Mouse (Mus musculus) ES-E14 (cell line): ENCODE results near the gene Plcd3. TPM values are rescaled to one million over a fixed set of nuclear protein-coding genes. Genes with fewer than 3 reads are reported as not detected.
A peak's percentile ranks its signal among the peaks of the same experiment; 100 is the strongest.

Experiments used
- DNase-seq: peaks from one replicate; pipeline ENCODE4 v3.0.0-alpha.2; 2013; ENCODE audit warnings: low read depth, low spot score
- H3K27ac ChIP-seq: 2 replicates; pipeline ENCODE4 v1.5.1; 2012; ENCODE audit warnings: low read depth, mild to moderate bottlenecking, low read length, moderate library complexity, mixed read lengths; ENCODE audit not compliant: poor library complexity, insufficient read depth, severe bottlenecking
- H3K36me3 ChIP-seq: 2 replicates; pipeline ENCODE4 v1.6.1; 2012; ENCODE audit warnings: mild to moderate bottlenecking, low read length, moderate library complexity, mixed read lengths; ENCODE audit not compliant: control insufficient read depth, poor library complexity, insufficient read depth, severe bottlenecking
- H3K4me1 ChIP-seq, 2 experiments: fragments of 150-350 bp in 1 of 2; sonication (generic) in 1 of 2; 2 replicates each; pipeline ENCODE4 v1.6.1; 2012; ENCODE audit warnings: low read length in 2 of 2, mild to moderate bottlenecking in 1 of 2, mixed read lengths in 1 of 2; ENCODE audit not compliant: control insufficient read depth in 2 of 2, insufficient read depth in 2 of 2, poor library complexity in 1 of 2
- H3K4me3 ChIP-seq, 2 experiments: fragments of 150-350 bp in 1 of 2; sonication (generic) in 1 of 2; 2 replicates each; pipeline ENCODE4 v1.5.1; 2012; ENCODE audit warnings: low read length in 2 of 2, low read depth in 1 of 2, mild to moderate bottlenecking in 1 of 2, mixed read lengths in 1 of 2; ENCODE audit not compliant: insufficient read depth in 1 of 2, poor library complexity in 1 of 2, severe bottlenecking in 1 of 2
- H3K9ac ChIP-seq: 2 replicates; pipeline ENCODE4 v1.6.1; 2012; ENCODE audit warnings: low read depth, mild to moderate bottlenecking, low read length, mixed read lengths; ENCODE audit not compliant: poor library complexity, insufficient read depth, severe bottlenecking
- H3K9me3 ChIP-seq: fragments of 150-350 bp; sonication (generic); 2 replicates; pipeline ENCODE4 v1.6.1; 2012; ENCODE audit warnings: low read depth, mild to moderate bottlenecking, low read length; ENCODE audit not compliant: control insufficient read depth, insufficient read depth
- CHD2 ChIP-seq: IDR thresholded peaks from 2 replicates; pipeline ENCODE4 v1.6.1; 2014; ENCODE audit warnings: mild to moderate bottlenecking, low read depth, low read length, inconsistent platforms
- HCFC1 ChIP-seq: IDR thresholded peaks from 2 replicates; pipeline ENCODE4 v1.6.1; 2012; ENCODE audit warnings: low read length, inconsistent platforms, borderline replicate concordance; ENCODE audit not compliant: insufficient read depth
- MAFK ChIP-seq: IDR thresholded peaks from 2 replicates; pipeline ENCODE4 v1.6.1; 2014; ENCODE audit warnings: mild to moderate bottlenecking, low read depth, low read length, inconsistent platforms; ENCODE audit not compliant: insufficient read depth
- ZC3H11A ChIP-seq: IDR thresholded peaks from 2 replicates; pipeline ENCODE4 v1.6.1; 2012; ENCODE audit warnings: low read depth, mild to moderate bottlenecking, inconsistent platforms, low read length, borderline replicate concordance
- ZNF384 ChIP-seq: IDR thresholded peaks from 2 replicates; pipeline ENCODE4 v1.6.1; 2012; ENCODE audit warnings: low read depth, low read length, inconsistent platforms
- in situ Hi-C, 2 experiments: fragments of 600-800 bp; cut with MboI; formaldehyde crosslinking; loops; one replicate each; pipeline ENCODE4 v1.15.1; 2025; ENCODE audit warnings: low sequenced_read_pairs in 2 of 2, inconsistent platforms in 1 of 2; ENCODE audit not compliant: unreplicated experiment in 2 of 2
- total RNA-seq: library from RNA; depleted of rRNA; stranded (reverse); fragments of 300-350 nt; gene quantifications from 2 replicates; pipeline ENCODE4 v1.2.3, GENCODE M21; 2012

The Plcd3 gene
- total RNA-seq, 1 experiment, result 8.0 TPM

GRCm38 (mm10) chr11:103119609-103120008 lies 18.2 kb upstream of the Plcd3 start:
- TF ChIP-seq MAFK, result no peak
- no peak for TF ChIP-seq CHD2
- no peak for TF ChIP-seq HCFC1
- TF ChIP-seq ZC3H11A, result no peak
- TF ChIP-seq ZNF384, result no peak
- no peaks in the 10 kb centered on the region; a peak in 1 of 4 replicates for H3K4me1 ChIP-seq
- no peak overlapping the region for H3K27ac ChIP-seq
- H3K9me3 ChIP-seq, result no peaks in the 10 kb centered on the region
- in situ Hi-C loops, result no loop called here
- H3K36me3 ChIP-seq, result peaks cover 4% of the 10 kb centered on the region
- no peak overlapping the region for H3K4me3 ChIP-seq
- no peak for DNase-seq
- H3K9ac ChIP-seq, result no peak overlapping the region

- Histone ChIP-seq H3K9ac (no peak overlapping the region; the same call in 1 of the 2 replicates), H3K9me3 (no peaks in the 10 kb centered on the region), H3K27ac (no peak overlapping the region), H3K4me1 (peaks cover 0 to 2% of the 10 kb centered on the region in 2 experiments; a peak in 2 of 4 replicates), H3K4me3 (no peak overlapping the region), H3K36me3 (peaks cover 4% of the 10 kb centered on the region)
- DNase-seq, result no peak
- in situ Hi-C loops, result no loop called here
- TF ChIP-seq MAFK, result no peak
- TF ChIP-seq CHD2, result no peak
- no peak for TF ChIP-seq ZC3H11A
- no peak for TF ChIP-seq HCFC1
- no peak for TF ChIP-seq ZNF384
Measured at GRCm38 (mm10) chr11:103118866-103119265, 17.4 kb upstream of the Plcd3 start.

DNA sequence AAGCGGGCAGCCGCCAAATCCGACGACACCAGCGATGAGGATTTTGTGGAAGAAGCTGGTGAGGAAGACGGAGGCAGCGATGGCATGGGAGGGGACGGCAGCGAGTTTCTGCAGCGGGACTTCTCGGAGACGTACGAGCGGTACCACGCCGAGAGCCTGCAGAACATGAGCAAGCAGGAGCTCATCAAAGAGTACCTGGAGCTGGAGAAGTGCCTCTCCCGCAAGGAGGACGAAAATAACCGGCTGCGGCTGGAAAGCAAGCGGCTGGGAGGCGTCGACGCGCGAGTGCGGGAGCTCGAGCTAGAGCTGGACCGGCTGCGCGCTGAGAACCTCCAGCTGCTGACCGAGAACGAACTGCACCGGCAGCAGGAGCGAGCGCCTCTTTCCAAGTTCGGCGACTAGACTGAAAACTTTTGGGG lies 16.1 kb upstream of the Plcd3 start:
- H3K36me3 ChIP-seq, result peaks cover 4% of the 10 kb centered on the region
- peaks cover 2 to 4% of the 10 kb centered on the region in 2 experiments; a peak in 2 of 4 replicates for H3K4me1 ChIP-seq
- H3K27ac ChIP-seq, result no peak overlapping the region
- no peak for DNase-seq
- in situ Hi-C loops, result no loop called here
- H3K4me3 ChIP-seq, result peak overlapping the region; percentile 73 to 95
- TF ChIP-seq ZNF384 (no peak), HCFC1 (no peak), ZC3H11A (no peak), CHD2 (no peak), MAFK (no peak)
- H3K9ac ChIP-seq, result peak overlapping the region; percentile 80
- H3K9me3 ChIP-seq, result no peaks in the 10 kb centered on the region

GRCm38 (mm10) chr11:103116959-103117590 lies 15.6 kb upstream of the Plcd3 start:
- in situ Hi-C loops, result no loop called here
- H3K27ac ChIP-seq, result no peak overlapping the region
- H3K4me1 ChIP-seq, result peaks cover 2 to 4% of the 10 kb centered on the region in 2 experiments; a peak in 2 of 4 replicates
- peak overlapping the region; percentile 80 for H3K9ac ChIP-seq
- peak overlapping the region; percentile 73 to 95 for H3K4me3 ChIP-seq
- DNase-seq, result no peak
- peaks cover 4% of the 10 kb centered on the region for H3K36me3 ChIP-seq
- no peaks in the 10 kb centered on the region for H3K9me3 ChIP-seq
- TF ChIP-seq ZC3H11A, result no peak
- no peak for TF ChIP-seq MAFK
- TF ChIP-seq HCFC1, result no peak
- TF ChIP-seq ZNF384, result no peak
- no peak for TF ChIP-seq CHD2
